Mouse (Mus musculus): Measurements from ENCODE around the gene Notch2.

Notch2 gene

DNA sequence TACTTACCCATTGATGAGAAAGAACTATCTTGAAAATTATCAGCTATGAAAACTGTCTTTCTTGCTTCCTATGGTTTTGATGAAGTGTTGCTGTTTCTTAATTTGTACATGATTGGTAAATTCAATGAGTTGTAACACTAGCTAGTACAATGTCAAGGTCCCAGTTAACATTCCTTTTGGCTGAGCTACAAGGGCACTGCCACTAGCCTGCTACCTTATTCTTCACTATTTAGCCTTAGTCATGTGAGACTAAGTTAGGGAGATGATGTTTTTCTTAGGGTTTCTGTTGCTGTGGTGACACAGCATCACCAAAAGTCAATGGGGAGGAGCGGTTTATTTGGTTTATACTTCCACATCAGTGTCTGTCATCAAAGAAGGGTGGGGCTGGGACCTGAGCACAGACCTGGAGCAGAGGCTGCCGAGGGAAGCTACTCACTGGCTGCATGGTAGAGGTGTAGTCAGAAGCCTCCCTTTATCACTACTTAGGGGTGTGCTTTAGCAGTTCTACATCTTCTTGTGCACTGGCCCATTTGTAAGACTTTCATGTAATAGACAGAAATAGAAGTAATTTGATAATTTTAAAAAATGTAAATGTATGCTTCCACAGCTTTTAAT, 66.4 kb downstream of the Notch2 start:
- DNase-seq = no peak

DNA sequence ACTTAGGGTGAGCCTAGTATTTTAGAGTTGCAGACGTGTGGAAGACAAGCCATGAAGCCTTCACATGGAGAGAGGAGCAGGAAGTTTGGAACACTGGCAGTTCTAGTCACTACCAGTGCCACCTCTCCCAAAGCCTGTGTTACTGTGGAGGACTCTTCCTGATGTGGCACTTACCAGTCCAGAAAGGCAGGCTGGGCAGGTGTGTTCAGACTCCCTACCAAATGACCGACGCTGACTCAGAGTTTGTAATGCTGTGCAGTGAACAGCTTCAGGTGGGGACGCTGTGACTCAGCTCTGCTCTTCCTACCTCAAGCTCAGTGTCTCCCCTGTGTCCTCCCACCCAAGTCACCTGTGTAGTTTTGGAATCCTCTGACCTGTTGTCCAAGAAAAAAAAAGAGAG, 67.3 kb downstream of the Notch2 start:
- no peak for DNase-seq

- DNase-seq = no peak
Measured at GRCm38 (mm10) chr3:98082188-98082587, 68.9 kb downstream of the Notch2 start.

DNA sequence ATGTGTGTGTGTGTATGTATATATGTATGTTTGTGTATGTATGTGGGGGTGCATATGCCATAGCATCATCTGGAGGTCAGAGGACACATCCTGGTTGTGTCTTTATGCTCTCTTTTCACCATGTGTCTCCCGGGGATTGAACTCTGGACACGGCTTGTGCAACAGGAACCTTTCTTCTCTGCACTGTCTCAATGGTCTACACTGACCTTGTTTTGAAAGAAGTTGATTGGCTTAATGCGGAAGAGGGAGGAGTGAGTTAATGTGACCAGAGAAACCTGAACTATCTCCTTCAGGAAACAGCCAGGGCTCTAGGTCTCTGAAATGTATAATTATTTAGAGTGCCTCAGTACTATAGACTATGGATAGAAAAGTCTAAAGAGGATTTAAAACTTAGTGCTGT, 69.6 kb downstream of the Notch2 start:
- DNase-seq = no peak

DNA sequence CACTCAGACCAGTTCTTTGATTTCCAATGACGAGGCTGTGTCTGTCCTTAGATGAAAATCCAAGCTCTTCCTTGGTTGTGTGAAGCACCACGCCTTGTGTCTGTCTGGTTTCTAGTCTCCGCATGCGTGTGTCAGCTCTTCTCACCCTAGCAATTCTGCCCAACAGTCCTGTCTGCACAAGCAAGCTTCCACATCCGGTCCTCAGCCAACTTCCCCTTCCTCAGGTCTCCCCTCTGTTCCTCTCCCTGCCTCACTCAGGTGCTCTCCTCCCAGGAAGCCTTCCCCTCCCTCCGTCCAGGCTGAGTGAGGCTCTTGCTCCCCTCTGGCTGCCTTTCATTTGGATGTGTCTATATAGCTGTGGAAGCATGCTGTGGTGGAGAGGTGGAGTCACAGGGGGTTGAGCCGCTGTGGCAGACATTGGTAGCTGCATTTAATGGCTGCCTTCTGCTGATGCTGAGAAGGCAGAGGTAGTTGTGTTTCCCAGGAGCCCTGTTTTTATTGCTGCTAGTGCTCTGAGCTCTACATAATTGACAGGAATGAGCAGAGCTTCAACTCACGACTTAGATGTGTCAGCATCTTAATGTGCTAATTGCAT, 70.8 kb downstream of the Notch2 start:
- DNase-seq = no peak

- no peak for DNase-seq
Measured at GRCm38 (mm10) chr3:98084870-98085269, 71.5 kb downstream of the Notch2 start.

GRCm38 (mm10) chr3:98085812-98086268, 72.5 kb downstream of the Notch2 start:
- DNase-seq = no peak

DNA sequence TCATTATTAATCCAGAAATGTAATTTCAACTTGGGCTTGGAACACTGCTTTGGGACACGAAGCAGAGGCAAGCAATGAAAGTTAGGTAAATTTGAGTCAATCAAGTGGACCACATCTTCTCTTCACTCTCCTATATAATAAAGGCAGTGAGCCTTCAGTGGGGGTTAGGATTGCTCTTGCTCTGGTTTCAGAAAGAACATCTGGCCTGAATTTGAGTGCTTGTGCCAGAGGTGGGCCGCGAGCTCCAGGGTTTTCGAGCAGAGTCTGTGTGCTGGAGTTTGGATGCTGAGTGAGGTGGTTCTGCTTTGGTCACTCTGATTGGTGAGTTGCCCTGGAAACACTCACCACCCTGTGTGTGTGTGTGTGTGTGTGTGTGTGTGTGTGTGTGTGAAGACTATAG, 73.1 kb downstream of the Notch2 start:
- no peak for DNase-seq

DNA sequence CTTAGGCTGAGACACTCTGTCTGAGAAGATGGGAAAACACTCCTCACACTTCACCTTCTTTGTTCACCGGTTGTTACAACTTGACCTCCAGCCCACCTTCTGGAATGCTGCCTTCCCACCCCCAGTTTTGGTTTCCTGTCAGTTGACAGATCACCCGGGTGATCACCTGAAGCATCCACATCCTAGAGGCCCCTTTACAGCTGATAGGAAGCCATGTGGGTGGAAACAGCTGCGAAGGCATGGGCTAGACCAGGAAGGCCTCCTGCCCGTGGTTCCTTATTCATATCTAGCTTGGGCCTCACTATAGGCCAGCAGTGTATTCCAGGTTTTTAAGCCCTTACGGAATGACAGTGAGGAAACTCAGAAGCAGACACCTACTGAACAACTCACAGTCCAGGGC, 73.5 kb downstream of the Notch2 start:
- DNase-seq = no peak

DNA sequence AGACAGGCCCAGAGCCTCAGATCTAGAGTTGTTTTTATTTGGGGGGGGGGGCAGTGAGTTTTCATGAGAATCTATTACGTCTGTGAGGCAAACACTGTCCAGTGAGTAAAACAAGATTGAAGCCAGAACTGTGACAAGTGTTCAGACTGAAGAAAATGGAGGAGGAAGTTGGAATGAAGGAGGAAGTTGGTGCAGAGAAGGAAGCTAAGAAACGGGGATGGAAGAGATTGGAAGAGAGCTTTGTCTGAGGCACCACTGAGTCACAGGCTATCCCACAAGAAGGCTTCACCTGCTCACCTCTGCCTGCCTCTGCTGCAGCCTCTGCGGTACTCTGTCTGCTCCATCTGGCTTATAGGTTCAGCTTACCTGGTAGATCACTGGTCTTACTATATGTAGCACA, 74.2 kb downstream of the Notch2 start:
- DNase-seq = no peak

DNA sequence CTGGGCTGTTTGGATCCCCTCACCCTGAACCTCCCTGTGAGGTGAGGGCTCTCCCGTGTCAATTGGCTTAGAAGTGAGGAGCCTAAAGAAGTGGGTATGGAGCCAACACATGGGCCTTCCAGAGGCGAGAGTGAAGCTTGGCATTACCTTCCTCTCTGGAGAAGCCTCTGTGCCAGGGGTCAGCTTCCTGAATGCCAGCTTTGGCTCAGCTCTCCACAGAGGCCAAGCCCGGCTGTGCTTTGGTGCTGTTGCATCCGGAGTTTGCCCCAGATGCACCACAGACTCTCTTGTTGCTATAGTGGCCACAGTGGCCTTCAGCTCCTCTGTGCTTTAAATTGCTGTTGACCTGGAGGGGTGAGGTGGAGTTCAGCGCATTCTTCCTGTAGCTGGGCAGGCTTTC, 76.4 kb downstream of the Notch2 start:
- no peak for DNase-seq

DNA sequence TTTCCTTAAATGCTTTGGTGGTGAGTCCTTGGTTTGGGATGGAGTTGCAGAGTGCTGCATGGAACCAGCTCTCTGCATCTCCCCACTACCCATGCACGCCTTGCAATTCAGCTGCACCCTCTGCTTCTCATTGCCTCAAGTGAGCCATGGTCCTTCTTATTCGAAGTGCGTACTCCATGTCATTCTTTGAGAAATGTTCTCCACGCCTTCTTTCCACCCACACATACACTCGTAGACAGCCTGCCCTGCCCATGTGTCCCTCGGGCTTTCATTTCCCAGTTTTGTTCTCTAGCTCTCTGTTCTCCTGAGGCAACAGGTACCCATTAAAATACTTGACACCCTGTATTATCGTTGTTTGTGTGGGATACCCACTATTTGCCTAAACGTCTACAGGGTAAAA, 76.8 kb downstream of the Notch2 start:
- no peak for DNase-seq

GRCm38 (mm10) chr3:98092680-98093370, 79.5 kb downstream of the Notch2 start:
- no peak for DNase-seq

DNA sequence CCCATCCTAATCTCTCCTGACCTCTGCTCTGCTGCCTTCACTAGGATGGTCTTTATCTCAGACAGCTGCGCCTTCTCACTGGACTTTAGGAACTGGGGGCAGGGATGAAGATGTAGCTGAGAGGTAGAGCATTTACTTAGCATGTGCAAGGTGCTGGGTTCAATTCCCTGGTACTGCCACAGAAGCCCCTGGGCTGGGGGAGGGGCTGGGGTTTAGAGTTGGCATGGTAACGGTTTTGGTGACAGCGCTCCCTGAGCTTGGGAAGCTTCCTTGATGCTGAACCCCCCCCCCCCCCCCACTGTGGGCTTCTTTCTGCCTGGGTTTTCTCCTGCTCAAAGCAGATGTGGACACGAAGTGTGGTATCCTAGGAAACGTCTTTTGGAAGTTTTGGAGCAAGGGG, 80.6 kb downstream of the Notch2 start:
- no peak for DNase-seq

DNA sequence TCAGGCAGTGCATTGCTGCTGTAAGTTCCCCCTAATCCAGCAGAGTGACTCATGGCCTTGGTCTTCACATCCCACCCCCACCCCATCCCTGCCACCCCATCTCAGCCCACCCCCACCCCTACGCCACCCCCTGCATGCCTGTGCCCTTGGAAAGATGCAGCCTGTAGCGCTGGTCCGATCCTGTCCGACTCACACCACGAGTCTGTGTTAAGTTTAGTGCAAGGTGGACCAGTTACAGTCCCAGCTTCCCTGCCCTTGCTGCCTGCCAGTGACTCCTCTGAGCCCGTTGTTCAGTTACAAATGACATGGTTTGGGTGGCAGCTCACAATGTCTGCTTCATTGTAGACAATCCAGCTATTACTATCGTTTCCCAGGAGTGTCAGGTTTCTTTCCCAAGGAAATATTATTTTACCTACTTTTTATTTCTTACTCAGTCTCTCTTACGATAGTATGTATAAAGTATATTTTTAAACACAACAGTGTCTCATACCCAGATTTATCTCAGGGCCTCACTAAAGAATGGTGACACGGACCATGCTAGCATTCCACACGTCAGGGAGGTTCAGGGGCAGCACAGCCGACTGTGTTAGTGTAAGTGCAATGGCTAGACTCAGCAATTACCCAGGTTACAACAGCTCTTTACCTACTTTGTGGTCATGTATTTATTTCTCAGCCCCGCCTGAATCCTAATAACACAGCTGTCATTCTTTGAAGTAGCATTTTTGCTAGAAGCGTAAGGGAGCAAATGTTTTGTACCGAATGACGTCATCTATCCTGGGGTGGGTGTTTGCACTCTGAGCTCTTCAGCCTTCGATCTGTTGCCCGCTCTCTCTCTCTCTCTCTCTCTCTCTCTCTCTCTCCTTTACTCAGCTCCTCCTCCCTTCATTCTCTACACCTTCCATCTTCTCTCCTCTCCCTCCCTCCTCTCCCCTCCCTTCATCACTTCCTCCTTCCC, 81.6 kb downstream of the Notch2 start:
- DNase-seq = no peak

DNA sequence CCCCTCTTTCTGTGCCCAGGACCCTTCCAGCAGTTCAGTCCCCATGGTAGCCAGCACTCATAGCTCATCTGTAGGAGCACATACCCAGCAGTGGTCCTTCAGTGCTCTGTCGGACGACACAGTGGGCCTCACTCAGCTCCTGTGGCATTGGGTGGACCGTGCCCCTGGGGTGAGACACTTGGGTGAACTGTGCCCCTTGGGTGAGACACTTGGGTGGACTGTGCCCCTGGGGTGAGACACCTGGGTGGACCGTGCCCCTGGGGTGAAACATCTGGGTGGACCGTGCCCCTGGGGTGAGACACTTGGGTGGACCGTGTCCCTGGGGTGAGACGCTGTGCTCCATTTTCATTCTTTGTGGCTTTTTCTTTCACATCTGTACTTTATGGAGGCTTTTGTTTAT, 83.7 kb downstream of the Notch2 start:
- DNase-seq = no peak

GRCm38 (mm10) chr3:98098676-98099075, 85.3 kb downstream of the Notch2 start:
- DNase-seq = peak; percentile 83

GRCm38 (mm10) chr3:98099287-98099686, 86.0 kb downstream of the Notch2 start:
- peak; percentile 33 for DNase-seq

DNA sequence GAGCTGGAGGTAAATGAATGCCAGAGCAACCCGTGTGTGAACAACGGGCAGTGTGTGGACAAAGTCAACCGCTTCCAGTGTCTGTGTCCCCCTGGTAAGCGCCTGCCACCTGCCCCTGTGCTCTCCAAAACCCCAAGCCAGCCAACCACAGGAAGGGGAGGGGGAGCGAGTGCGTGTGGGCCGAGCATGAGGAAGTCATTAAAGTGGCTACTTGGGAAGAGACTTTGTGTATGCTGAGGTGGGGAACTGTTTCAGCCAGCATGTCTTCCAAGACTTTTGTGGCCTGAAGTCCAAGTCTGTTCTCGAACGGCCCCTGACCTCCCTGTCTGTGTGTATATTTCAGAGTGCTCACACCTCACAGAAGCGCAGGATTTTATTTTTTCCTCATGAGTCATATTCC, 88.2 kb downstream of the Notch2 start:
- no peak for DNase-seq

DNA sequence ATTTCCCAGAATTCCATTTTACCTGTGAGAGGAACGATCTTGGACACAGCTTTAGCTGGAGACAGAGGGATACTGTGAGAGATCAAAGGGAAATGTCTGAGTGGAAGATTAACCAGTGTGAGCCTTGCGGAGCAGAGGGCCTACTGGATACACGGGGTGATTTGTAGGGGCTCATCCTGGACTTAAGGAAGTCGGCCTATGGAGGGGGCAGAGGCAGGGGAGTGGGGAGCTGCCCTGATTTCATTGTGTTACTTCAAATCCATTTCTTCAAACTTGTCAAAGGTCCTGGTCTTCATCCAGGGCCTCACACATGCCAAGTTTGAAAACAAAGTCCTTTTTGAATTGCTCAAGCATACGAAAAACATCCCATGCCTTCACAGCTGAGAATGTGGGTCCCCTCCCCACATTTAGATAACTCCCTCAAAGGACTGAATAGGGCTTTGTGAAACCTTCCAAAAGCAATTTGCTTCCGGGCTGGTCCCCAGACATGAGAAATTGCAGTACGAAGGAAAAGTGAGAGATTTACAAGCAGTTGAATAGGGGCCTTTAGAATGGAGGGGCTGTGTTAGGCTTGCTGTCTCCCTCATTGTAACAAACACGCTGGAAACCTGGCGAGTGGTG, 91.6 kb downstream of the Notch2 start:
- peak; percentile 66 for DNase-seq

GRCm38 (mm10) chr3:98105496-98105895, 92.2 kb downstream of the Notch2 start:
- DNase-seq = no peak

DNA sequence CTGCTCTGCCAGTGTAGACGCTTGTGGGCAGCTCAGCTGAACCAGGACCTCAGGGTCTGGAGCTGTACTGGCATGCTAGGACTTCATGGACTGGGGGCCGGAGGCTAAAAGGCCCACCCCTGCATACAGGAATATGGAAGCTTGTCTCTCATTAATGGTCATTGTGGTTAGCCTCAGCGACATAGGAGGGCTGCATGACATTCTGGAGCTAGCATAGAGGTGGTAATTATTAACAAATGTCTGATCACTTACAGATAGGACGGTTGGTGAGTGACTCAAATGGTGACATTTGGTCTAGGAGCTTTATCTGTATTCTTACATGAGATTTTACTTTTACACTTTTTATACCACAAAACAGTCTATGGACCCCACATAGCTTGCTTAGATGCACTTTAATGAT, 92.8 kb downstream of the Notch2 start:
- DNase-seq = no peak

All from kidney, adult 11 months (tissue).